Mouse (Mus musculus) thymus, adult 2 months (tissue): ENCODE measurements at regions not wholly inside any gene's neighbourhood (a gene's known extent, or its start where the extent isn't known, plus 50 kb on each side); places are given as distances from the start of the nearest gene placed in this dataset.

Source experiments
- CTCF ChIP-seq: fragments of 200-500 bp; IDR thresholded peaks from 2 replicates; pipeline ENCODE4 v1.5.1; 2012; ENCODE audit warnings: mild to moderate bottlenecking, control low read depth, low read length, moderate library complexity, borderline replicate concordance; ENCODE audit not compliant: control insufficient read depth, poor library complexity, insufficient read depth; ENCODE audit errors: extremely low read depth
- POLR2A ChIP-seq: fragments of 200-500 bp; IDR thresholded peaks from 2 replicates; pipeline ENCODE4 v1.6.1; 2012; ENCODE audit warnings: mild to moderate bottlenecking, low read length, control low read depth, moderate library complexity; ENCODE audit not compliant: control insufficient read depth, poor library complexity, insufficient read depth; ENCODE audit errors: extremely low read depth

DNA sequence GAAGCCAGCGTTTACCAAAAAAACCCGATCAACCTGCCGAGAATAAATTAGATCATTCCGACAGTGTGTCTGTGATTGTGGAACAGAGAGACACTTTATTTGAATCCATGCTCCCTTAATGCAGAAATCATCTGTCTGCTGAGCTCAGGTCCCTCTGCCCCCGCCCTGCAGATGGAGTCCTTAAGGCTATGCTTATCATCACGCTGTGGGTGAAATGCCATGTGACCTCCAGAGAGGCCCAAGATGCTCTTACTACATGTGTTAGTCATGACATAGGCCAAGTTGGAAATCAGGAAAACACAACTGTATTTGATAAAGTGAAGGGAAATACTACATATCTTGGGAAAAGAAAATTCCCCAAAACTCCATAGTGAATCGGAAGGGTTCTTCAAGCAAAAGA is 206.8 kb upstream of the Pfn2 start:
- TF ChIP-seq CTCF (no peak), POLR2A (no peak)
